Mouse (Mus musculus) erythroid progenitor cell, adult 5-6 weeks (primary cell): Measurements from ENCODE around the gene Epha8. TPM values are rescaled to one million over a fixed set of nuclear protein-coding genes. Genes with fewer than 3 reads are reported as not detected.

Experiments
- ATAC-seq: replicated peaks from 2 replicates; pipeline ENCODE4 v1.8.0; 2016; ENCODE audit warnings: moderate number of reproducible peaks, mild to moderate bottlenecking, moderate TSS enrichment, inconsistent platforms; ENCODE audit not compliant: poor library complexity, low FRiP score, severe bottlenecking
- total RNA-seq, 2 experiments: library from RNA; stranded (forward) in 1 of 2; stranded (reverse) in 1 of 2; fragments of 150-400 nt in 1 of 2; fragments of 186-747, 209-891 nt in 1 of 2; gene quantifications; 2 replicates each; pipeline versions ENCODE4 v1.2.3 to v1.2.4; 2015 to 2017; ENCODE audit warnings: low replicate concordance in 2 of 2

Epha8 gene
- total RNA-seq, 2 experiments from 2014 or later: not detected

DNA sequence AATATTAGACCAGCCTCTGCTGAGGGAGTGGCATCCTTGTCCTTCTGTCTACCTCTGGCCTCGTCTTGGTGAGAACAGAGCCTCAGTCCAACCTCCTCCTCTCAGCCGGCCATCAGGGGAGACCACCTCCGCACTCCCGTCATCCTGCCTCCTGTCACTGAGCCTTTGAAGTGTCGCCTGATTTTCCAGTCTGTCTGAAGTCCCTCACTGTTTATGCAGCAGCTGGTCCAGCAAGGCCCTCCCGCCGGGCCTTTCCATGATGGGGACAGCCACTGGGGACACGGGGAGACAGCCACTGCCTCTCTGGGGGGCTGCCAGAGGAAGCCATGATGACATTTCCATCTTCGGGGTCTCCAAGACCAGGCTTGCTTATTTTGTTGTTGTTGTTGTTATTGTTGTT is 43.8 kb downstream of the Epha8 start:
- no peak for ATAC-seq

DNA sequence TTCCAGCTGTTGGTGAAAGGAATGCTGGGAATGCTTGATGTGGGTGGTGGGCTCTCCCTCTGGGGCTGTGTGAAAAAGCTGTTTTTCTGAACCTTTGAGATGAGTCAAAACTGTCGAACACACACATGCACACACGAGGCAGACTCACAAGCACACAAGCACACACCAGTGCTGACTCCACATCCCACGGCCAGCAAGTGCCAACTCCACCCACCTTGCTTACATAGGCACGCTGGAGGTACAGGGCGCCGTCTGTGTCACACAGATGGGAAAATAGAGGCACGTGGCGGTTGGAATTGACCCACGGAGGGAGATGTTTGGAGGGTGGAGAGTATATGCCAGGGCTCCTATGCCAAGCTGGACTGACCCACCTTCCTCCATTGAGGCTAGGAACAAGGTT is 44.8 kb downstream of the Epha8 start:
- no peak for ATAC-seq

DNA sequence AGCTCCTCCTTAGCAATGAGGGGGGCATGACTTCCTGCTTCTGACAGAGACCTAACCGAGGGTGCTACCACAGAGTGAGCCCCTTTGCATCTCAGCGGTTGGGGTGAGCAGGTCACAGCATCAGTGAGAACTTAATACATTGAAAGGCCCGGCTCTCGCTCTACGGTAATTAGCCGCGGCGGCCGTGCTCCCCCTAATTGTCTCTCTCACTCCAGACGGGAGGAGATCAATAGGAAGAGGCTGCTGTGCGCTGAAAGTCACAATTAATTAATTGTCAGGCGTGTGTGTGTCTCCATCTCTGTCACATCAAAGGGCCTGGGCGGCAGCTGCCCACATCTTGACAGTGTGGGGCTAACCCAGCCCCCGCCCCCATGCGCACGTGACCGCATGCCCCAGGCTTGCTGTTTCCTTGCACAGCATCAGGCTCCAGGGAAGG is 45.4 kb downstream of the Epha8 start:
- no peak for ATAC-seq

DNA sequence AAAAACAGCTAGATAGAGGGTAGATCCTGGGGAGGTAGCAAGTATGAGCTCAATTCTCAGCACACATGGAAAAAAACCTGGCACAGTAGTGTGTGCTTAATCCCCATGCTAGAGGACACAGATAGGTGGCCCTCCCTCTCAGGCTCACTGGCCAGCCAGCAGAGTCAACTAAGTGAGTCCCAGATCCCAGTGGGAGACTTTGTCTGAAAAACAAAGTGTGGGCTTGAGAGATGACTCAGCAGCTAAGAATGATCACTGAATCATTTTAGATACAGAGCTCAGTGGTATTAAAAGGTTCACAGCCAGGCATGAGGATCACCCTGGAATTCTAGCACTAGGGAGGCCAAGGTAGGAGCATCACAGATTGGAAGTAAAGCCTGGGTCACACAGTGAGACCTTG is 48.8 kb downstream of the Epha8 start:
- no peak for ATAC-seq

DNA sequence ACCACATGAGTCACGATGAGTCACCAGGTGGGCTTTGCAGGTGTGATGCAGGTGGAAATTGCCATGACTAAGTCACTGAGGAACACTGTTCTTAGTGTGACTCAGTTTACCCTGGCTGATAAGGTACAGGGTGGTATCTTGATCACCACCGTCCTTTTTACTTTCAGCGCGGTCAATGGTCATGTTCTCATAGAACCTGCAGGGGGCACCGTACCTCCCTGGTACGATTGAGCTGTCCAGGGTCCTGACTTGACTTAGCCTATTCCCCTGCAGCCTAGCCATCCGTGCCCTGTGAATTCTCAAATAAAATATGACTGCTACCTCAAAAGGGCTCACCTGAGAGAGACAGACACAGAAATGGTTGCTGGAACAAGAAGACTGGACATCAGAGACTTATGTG is 49.6 kb downstream of the Epha8 start:
- no peak for ATAC-seq

DNA sequence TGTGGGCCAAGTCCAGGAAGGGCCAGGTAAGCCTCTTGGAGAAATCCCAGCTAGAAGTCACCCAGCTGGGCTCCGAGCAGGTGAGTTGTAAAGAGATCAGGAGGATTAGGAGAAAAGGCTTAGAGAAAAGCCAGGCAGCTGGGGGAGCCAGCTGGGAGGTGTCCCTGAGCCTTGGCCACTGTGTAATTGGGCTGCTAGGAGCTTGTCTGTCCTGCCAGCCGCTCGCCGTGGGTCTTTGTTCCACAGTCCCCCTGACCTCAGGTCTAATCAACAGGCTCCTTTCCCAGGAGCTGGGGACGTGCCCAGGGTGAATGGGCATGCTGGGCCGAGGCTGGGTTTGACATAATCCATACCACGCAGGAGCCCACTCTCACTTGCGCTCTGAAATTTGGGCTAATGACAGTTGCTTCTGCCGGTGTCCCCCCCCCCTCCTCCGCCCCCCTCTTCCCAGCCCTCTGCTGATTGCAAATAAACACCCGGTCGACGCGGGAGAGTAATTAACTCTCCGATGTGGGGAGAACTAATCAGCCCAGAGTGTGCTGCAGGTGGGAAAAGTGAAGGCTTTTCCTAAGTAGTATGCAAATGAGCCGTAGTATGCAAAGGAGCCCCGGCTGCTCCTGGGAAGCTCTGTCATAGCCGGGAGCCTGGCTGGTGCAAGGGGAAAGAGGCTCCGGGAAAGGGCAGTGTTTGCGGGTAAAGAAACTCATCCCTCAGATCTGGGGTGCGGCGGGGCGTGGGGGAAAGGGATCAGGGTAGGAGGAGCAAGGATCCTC is 51.7 kb downstream of the Epha8 start:
- no peak for ATAC-seq

DNA sequence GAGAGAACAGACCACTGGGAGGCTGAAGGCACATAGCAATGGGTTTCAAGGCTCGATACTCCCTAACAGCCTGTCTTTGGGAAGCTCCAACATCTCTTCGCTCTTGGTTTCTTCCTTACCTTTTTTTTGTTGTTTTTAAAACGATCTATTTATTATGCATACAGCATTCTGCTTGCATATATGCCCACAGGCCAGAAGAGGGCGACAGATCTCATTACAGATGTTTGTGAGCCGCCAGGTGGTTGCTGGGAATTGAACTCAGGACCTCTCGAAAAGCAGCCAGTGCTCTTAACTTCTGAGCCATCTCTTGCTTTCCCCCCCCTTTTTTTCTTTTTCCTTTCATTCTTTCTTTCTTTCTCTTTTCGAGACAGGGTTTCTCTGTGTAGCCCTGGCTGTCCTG is 57.5 kb downstream of the Epha8 start:
- ATAC-seq: no peak

DNA sequence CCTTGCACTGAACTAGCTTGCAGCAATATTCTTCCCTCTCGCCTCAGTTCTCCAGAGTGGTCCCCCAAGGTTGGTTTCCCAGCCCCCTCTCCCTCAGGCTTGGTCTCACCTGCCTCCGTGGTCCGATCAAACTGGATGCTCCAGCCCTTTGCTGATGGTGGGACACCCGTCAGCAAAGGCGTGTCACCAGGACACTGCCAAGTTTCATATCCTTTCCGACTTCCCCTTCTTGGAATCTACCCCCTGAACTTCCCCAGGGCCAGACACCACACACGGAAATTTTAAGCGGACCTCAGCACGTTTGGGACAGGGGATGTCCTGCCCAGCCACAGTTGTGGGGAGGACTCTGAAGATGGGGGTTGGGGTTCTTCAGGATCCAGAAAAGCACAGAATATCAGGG is 58.0 kb downstream of the Epha8 start, which contains the start of gene C1qa:
TSS of gene C1qa (minus strand) at position 167 of the 400 bp plus-strand sequence.
- ATAC-seq: no peak

DNA sequence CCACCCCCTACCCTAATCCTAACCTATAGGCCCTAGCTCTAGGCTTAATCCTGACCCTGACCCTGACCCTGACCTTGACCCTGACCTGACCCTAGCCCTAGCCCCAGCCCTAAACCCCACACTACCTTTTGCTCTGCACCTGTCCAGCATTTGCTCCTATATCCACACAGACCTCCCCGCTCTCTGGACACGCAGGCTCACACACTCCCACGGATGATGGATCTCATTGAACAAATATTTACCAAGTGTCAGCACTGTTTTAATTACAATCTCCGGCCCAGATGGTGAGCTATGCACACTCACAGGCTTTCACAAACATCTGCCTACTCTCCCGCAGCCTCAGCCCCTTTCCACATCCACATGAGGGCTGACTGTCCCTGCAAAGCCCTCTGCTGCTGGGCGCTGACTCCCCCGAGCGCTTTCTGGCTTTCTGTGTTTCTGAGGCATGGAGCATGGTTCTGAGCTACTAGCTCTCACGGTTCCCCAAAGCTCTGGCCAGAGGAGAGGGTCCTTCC is 58.5 kb downstream of the Epha8 start:
- no peak for ATAC-seq

DNA sequence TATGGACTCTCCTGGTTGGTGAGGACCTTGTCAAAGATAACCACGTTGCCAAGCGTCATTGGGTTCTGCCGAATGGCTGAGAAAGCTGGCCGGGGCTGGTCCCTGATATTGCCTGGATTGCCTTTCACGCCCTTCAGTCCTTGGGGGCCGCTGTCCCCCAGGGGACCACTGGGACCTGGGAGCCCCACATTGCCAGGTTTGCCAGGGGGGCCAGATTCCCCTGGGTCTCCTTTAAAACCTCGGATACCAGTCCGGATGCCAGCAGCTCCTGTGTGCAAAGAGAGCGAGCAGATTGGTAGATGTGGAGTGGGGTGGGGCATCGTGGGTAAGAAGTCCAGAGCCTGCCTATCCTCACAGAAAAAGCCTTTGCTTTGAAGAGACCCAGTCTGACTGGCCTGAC is 60.2 kb downstream of the Epha8 start:
- no peak for ATAC-seq

DNA sequence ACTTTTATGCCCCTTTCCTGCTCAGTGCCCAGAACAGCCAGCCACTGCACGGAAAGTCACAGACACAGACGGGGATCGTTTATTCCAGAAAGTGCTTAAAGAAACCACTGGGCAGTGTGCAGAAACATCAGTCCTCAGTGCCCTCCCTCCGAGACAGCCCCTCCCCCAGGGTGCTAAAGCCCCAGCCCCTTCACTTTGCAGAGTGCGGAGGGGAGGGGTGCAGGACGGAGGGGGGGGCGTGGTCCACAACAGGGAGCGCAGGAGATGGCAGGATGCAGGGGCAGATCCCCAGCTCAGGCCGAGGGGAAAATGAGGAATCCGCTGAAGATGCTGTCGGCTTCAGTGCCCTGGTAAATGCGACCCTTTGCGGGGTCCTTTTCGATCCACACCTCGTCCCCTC is 60.8 kb downstream of the Epha8 start:
- ATAC-seq: no peak

DNA sequence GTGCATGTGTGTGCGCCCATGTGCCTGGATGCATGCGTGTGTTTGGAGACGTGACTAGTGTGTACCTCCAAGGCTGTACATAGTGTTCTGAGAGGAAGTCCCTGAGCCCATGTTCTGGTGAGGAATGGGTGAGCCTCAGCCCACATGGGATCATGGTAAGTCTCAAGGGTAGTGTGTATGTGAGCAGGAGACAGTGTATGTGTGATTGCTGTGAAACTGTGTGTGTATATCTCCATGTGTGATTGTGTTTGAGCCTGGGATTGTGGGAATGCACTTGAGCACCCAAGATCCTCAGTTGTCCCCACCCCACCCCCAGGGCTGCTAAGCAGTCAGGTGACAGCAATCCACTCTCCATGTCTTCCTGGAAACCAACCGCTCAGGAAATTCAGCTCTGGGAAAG is 61.8 kb downstream of the Epha8 start:
- no peak for ATAC-seq

DNA sequence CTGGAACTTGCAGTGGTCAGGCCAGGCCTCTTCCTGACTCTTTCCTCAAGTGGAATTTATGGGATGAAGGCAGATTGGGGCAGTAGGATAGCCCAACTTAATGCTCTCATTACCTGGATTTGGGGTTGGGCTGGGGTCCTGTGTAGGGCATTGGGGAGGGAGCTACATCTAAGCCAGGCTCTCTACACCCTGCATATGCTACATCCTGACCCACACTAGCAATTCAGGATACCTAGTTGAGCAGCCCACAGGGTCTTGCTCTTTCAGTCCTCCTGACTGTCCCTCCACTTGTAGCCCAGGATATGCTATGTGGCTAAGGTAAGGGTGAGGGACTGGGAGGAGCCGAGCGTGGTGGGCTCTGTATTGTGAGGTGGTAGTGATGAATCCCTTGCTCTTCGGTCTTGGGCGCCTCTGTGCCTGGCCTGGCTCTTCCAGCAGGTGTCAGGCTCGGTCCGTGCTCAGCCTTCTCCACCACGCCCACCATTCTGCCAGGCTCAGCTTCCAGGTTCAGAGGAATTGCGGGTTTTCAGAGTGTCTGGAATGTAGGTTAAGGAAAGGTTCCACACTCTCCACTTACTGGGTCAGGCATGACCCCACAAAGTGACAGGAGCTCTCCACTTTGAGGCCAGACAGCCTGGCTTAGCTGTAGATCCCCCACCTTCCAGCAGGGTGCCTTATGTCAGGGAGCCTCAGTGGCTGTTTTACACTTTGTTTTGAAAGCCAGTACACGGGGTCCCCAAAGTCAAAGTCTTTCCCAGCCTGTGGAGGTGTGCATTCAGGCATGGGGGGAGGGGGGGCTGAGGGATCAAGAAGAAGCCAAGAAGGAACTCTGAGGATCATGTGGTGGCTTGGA is 62.7 kb downstream of the Epha8 start:
- ATAC-seq: no peak

DNA sequence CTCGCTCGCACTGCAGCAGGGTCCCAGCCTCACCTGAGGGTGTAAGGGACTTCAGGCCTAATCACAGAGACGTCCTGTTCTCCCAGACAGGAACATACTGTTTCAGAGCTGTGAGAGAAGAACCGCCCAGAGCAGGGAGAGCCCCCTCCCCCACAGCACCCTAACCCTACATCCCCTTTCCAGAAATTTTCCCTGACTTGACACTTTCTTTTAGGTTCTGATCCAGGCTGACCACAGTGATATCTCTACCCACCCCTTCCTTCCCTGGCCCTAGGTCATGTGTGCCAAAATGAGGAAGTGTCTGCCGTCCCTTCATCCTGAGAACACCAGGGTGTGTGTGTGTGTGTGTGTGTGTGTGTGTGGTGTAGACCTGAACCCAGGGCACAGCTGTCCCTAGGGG is 63.8 kb downstream of the Epha8 start, which contains the start of gene C1qc:
TSS of gene C1qc (minus strand) at position 255 of the 400 bp plus-strand sequence.
- ATAC-seq: no peak

DNA sequence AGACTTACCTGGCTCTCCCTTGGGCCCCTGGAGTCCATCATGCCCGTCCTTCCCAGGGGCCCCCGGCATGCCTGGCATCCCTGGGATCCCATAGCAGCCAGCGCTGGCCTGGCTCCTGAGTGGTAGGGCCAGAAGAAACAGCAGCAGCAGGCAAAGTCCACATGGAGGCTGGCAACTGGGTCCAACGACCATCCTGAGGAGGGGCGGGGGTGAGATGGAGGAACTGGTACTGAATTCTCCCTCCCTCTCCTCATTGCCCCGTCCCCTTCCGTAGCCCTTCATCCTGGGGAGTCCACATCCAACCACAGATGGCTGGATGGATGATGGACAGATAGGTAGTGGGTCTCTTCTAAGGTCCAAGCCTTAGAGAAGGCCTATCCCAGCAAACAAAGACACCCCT is 64.2 kb downstream of the Epha8 start:
- no peak for ATAC-seq

DNA sequence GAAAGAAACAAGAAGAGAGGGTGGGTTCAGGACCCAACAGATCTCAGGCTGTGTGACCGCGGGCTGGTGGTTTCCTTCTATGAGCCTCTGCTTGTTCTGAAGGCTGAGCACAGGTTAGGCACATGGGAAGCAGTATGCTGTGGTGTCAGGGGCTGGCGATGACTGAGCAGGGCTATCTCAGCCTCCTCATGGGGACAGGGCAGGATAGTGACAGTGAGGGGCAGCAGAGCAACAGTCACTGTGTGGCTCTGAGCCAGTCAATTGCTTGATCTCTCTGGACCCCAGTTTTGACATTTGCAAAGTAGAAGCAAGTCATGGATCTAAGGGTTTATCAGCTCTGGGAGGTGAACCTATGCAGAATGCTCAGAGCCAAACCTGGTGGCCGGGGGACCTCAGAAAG is 65.5 kb downstream of the Epha8 start:
- ATAC-seq: no peak

DNA sequence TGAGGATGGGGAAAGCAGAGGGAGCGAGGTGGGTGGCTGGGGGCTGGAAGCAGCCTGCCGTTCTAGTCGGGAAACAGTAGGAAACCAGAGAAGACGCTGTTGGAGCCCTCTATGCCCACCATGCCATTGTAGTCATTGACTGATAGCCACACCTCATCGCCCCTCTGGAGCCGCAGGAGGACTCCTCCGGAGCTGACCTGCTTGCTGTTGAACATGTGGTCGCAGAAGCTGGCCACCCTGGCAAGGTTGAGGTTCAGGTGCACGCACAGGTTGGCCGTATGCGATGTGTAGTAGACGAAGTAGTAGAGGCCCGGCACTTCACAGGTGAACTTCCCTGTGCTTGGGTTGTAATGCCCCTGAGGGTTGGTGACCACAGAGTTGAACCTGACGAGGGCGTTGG is 66.6 kb downstream of the Epha8 start:
- ATAC-seq: no peak

DNA sequence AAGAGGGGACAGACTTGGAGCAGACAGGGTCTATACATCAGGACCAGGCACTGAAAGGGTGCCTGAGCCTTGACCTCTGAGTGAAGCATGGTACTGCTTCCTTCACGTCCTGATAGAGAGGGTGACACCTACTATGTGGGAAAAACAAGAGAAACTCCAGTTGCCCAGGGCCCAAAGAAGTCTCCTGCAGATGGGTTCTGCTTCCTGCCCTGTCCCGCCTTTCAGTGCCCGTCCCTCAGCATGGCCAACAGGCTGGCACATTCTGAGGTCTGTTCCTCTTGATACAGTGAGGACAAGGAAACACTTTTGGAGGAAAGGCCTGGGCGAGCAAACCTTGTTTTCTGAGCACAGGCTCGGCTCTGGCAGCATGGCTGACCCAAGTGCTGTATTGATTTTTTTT is 68.9 kb downstream of the Epha8 start:
- ATAC-seq: no peak

DNA sequence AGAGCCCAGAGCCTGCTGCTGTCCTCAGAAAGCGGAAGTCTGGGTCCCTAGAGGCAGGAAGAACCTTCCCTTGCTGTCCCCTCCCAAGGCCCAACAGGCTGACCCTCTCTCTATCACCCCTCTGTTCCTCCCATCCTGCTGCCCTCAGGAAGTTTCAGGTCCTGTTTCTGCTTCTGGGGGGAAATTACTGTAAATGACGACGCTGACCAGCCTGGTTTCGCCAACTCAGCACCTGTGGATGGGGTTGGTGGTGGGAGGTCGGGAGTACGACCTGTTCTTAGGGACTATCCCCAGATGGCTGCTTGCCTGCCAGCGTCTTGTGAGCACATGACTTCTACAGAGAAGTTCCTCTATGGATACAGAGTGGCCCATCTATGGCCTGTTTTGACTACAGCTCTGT is 70.5 kb downstream of the Epha8 start, which contains the start of gene C1qb:
TSS of gene C1qb (minus strand) at position 87 of the 400 bp plus-strand sequence.
- ATAC-seq: no peak
